Mouse (Mus musculus): ENCODE measurements around the gene Olfr10.
A peak's percentile ranks its signal among the peaks of the same experiment; 100 is the strongest.
"Not testable (repeated sequence)": the region's sequence is repeated elsewhere in the genome, so short reads cannot be mapped to it uniquely, and the experiment has no call there.

Olfr10 gene

DNA sequence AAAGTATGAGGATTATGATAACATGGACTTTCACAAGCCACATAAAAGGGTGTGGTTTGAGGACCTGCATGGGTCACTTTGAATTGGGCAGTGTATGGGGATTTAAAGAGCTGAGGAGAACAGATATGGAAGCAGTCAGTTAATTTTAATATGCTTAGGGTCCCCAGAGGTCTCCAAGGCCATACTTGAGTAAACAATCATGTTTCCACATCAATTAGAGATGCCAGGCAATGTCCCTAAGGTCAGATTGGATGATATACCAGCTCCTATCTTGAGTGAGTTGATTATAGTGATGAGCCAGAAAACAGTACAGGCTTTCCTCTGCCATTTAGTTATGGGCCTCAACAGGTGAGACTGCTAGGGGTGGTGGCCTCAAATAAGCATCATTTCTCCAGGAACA, at the start of gene Olfr10:
Olfr10 (plus strand) TSS at position 301 of the 400 bp plus-strand sequence.
- DNase-seq (ENCODE audit: low read depth, low spot score) = no peak

- no peak for DNase-seq (ENCODE audit: low read depth, low spot score)
These were observed 45.2 kb upstream of the Olfr10 start for GRCm38 (mm10) chr11:49259296-49259695.

- DNase-seq (ENCODE audit: low read depth, low spot score) = no peak
These were observed 44.7 kb upstream of the Olfr10 start for GRCm38 (mm10) chr11:49259829-49260228.

DNA sequence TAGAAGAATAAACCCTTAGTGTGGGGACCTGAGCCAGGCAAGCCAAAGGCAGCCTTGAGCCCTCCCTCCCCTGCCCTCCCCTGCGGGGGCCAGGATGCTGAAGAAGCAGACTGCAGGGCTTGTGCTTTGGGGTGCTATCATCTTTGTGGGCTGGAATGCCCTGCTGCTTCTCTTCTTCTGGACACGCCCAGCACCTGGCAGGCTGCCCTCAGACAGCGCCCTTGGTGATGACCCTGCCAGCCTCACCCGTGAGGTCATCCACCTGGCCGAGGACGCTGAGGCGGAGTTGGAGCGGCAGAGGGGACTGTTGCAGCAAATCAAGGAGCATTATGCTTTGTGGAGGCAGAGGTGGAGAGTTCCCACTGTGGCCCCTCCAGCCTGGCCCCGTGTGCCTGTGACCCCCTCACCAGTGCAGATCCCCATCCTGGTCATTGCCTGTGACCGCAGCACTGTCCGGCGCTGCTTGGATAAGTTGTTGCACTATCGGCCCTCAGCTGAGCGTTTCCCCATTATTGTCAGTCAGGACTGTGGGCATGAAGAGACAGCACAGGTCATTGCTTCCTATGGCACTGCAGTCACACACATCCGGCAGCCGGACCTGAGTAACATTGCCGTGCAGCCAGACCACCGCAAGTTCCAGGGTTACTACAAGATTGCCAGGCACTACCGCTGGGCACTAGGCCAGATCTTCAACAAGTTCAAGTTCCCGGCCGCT, 43.8 kb upstream of the Olfr10 start:
- no peak for DNase-seq (ENCODE audit: low read depth, low spot score)

DNA sequence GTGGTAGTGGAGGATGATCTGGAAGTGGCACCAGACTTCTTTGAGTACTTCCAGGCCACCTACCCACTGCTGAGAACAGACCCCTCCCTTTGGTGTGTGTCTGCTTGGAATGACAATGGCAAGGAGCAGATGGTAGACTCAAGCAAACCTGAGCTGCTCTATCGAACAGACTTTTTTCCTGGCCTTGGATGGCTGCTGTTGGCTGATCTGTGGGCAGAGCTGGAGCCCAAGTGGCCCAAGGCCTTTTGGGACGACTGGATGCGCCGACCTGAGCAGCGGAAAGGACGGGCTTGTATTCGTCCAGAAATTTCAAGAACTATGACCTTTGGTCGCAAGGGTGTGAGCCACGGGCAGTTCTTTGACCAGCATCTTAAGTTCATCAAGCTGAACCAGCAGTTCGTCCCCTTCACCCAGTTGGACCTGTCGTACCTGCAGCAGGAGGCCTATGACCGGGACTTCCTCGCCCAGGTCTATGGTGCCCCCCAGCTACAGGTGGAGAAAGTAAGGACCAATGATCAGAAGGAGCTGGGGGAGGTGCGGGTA, 43.2 kb upstream of the Olfr10 start:
- peak; percentile 64 for DNase-seq (ENCODE audit: low read depth, low spot score)

DNA sequence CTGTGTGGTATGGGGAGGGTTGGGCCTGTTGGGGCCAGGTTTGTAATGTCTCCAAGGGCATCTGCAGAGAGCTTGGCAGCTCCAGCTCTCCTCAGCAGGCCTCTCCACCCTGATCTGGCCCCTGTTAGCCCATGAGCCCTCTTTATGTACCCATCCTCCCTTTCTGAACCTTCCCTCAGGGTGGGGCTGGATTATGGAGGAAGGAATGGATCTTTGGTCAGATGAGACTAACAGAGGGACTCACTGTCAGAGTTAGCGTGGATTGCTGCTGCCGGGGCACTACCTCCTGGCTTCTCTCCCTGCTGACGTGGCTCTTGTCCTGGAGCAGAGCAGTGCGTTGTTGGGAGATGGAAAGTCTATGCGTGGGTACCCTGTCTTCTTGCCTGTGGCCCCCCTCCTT, 42.3 kb upstream of the Olfr10 start:
- DNase-seq (ENCODE audit: low read depth, low spot score) = no peak

GRCm38 (mm10) chr11:49263149-49263548, 41.4 kb upstream of the Olfr10 start:
- no peak for DNase-seq (ENCODE audit: low read depth, low spot score)

GRCm38 (mm10) chr11:49264081-49264480, 40.5 kb upstream of the Olfr10 start:
- DNase-seq (ENCODE audit: low read depth, low spot score) = no peak

GRCm38 (mm10) chr11:49264622-49265021, 39.9 kb upstream of the Olfr10 start:
- peak; percentile 51 for DNase-seq (ENCODE audit: low read depth, low spot score)

- no peak for DNase-seq (ENCODE audit: low read depth, low spot score)
These were observed 39.4 kb upstream of the Olfr10 start for GRCm38 (mm10) chr11:49265101-49265500.

GRCm38 (mm10) chr11:49266671-49267070, 37.9 kb upstream of the Olfr10 start:
- no peak for DNase-seq (ENCODE audit: low read depth, low spot score)

DNA sequence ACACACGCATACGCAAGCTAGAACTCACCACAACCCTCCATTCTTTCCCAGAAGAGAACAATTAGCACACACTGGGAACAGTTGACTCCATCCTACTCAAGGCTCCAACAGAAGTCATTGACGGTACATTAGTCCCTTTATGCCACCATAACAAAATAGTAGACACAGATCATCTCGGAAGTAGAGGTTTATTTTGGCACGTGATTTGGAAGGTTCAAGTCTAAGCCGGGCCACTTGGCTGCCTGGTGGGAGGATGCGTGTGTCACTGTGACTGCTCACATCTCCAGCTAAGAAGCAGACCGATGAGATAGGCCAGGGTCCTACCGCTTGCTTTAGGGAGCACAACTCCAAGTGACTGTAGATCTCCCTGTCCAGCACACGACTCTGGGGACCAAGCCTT, 37.2 kb upstream of the Olfr10 start:
- DNase-seq (ENCODE audit: low read depth, low spot score) = no peak

DNA sequence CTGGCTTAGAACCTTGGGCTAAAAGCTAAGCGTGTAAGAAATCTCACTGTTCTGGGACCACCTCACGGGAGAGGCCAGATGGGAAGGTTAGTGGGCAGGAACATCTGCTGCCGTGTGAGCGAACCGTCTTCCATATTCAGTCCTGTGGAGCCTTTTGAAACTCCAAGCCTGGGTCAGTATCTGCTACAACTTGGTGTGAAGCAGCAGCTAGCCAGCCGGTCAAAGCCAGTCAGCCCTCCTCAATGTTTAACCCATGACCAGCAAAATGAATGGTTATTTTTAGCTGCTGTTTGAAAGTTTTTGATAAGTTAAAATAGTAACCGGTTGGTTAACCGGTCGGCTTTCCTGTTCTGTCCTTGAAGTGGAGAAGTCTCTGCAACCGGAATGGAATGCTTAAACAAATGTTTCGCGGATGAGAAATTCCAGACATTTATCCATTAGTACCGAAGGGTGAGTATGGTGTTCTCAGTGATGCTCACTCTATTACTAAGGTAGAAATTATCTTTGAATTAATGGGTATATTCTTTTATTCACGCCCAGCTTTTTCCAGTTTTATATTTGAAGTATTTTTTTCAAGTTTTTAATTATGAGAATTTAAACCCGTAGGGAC, 36.5 kb upstream of the Olfr10 start:
- DNase-seq (ENCODE audit: low read depth, low spot score) = no peak

DNA sequence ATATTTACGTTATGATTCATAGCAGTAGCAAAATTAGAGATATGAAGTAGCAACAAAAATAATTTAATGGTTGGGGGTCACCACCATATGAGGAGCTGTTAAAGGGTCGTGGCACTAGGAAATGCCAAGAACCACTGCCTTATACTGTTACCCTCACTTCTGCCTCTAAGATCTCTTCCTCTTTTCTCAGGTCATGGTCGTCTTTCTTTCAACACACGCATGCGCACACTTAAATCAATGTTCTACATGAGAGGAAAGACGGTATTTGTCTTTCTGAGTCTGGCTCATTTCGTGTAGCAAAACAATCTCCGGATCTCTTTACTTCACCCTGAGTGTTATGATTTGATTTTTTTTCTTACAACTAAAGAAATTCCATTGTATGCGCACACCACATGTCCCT, 34.8 kb upstream of the Olfr10 start:
- no peak for DNase-seq (ENCODE audit: low read depth, low spot score)

GRCm38 (mm10) chr11:49270368-49270767, 34.2 kb upstream of the Olfr10 start:
- no peak for DNase-seq (ENCODE audit: low read depth, low spot score)

DNA sequence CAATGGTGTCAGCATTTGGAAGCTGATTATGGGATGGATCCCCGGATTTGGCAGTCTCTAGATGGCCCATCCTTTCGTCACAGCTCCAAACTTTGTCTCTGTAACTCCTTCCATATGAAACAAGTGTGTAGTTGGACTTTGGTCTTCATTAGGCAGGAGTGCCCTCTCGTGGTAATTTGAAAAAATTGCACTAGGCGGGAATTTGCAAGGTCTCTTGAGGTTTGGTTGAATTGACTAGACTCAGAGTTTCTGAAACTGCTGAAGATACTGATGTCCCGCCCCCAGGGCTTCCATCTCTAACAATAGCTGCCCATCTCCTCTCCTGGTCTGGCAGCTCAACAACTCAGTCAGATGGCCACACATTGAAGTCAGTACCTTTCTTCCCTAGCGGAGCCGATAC, 33.2 kb upstream of the Olfr10 start:
- DNase-seq (ENCODE audit: low read depth, low spot score) = peak; percentile 78

GRCm38 (mm10) chr11:49273834-49274519, 30.6 kb upstream of the Olfr10 start:
- no peak for DNase-seq (ENCODE audit: low read depth, low spot score)

- no peak for DNase-seq (ENCODE audit: low read depth, low spot score)
These were observed 26.3 kb upstream of the Olfr10 start, which contains the start of gene Olfr1393 for GRCm38 (mm10) chr11:49278222-49278621. Gene Olfr1393, plus strand, starts transcription at chr11:49278304.

- DNase-seq (ENCODE audit: low read depth, low spot score) = not testable (repeated sequence)
These were observed 19.6 kb upstream of the Olfr10 start, which contains the start of gene Olfr1392 for GRCm38 (mm10) chr11:49284982-49285381. Gene Olfr1392, plus strand, starts transcription at chr11:49285282.

GRCm38 (mm10) chr11:49287251-49287650, 17.3 kb upstream of the Olfr10 start:
- DNase-seq (ENCODE audit: low read depth, low spot score) = no peak

- DNase-seq (ENCODE audit: low read depth, low spot score) = no peak
These were observed 11.8 kb upstream of the Olfr10 start for GRCm38 (mm10) chr11:49292777-49293176.

DNA sequence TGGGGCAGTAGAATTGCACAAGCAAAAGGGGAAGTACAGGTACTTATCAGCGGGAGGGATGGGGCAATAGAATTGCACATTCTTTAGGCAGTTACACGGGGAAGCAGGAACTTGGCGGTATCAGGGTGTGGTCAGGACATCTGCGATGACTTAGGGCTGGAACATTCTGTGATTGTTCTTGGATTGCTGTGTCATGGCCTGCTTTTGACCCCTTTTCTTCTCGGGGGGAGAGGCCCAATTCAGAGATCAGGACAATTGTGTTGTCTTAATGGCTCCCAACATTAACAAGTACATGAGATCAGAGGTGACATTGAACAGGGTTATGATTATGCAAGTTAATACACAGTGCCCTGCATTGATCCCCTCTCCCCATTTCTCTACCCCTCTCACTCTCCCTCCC, 4.0 kb downstream of the Olfr10 start:
- DNase-seq (ENCODE audit: low read depth, low spot score) = peak; percentile 58

Data from ZHBTc4 (cell line).